Mouse (Mus musculus) neural tube, embryonic 12.5 days (tissue): Measurements from ENCODE around the gene Zfp273. TPM values are rescaled to one million over a fixed set of nuclear protein-coding genes. Genes with fewer than 3 reads are reported as not detected.

Source experiments
- polyA plus RNA-seq: library from polyadenylated mRNA; unstranded; fragments of >200 nt; fragmentation: Nextera tagmentation; extraction: Ambion mirVana; gene quantifications from 2 replicates; pipeline ENCODE4 v1.2.1, GENCODE M21; 2016

The Zfp273 gene
- polyA plus RNA-seq, 1 experiment from 2014 or later: 9.7 TPM

Other genes with a start within 250 kb of the Zfp273 start
- 3.8 and 4.2 TPM in 2 replicates for gene Zfp729b, start 204.0 kb upstream of the Zfp273 start, polyA plus RNA-seq
- 0.22 TPM in 1 of 2 replicates, not detected in the other for gene Gm49345, start 176.0 kb upstream of the Zfp273 start, polyA plus RNA-seq
- gene Zfp729a, start 175.9 kb upstream of the Zfp273 start, polyA plus RNA-seq: 2.3 and 2.9 TPM in 2 replicates
- 16.2 and 17.1 TPM in 2 replicates for gene Zfp738, start 126.7 kb upstream of the Zfp273 start, polyA plus RNA-seq
- gene Zfp65, start 84.6 kb upstream of the Zfp273 start, polyA plus RNA-seq: 8.1 and 8.7 TPM in 2 replicates
- 6.0 and 6.9 TPM in 2 replicates for gene Zfp85, start 58.5 kb upstream of the Zfp273 start, polyA plus RNA-seq
- 1.8 and 2.9 TPM in 2 replicates for gene Zfp493, start 34.0 kb upstream of the Zfp273 start, polyA plus RNA-seq
- 4.8 TPM in 2 replicates for gene Gm10037, start 17.4 kb downstream of the Zfp273 start, polyA plus RNA-seq
- not detected in 2 replicates for gene BC048507, start 49.6 kb downstream of the Zfp273 start, polyA plus RNA-seq